Mouse (Mus musculus): ENCODE measurements around the gene Gm17631. TPM values are rescaled to one million over a fixed set of nuclear protein-coding genes. Genes with fewer than 3 reads are reported as not detected.
"Not testable (repeated sequence)": the region's sequence is repeated elsewhere in the genome, so short reads cannot be mapped to it uniquely, and the experiment has no call there.

Gene Gm17631
- total RNA-seq (2015) (not detected in 2 replicates), total RNA-seq (2017) (not detected in 2 replicates)

- not testable (repeated sequence) for ATAC-seq (ENCODE audit: poor library complexity, severe bottlenecking)
Observed at GRCm38 (mm10) chr6:129862349-129862748, at the start of gene Gm17631. TSS of gene Gm17631 (plus strand) at chr6:129862649.

- ATAC-seq (ENCODE audit: poor library complexity, severe bottlenecking): peak; percentile 27
Observed at GRCm38 (mm10) chr6:129817731-129818130, 44.7 kb upstream of the Gm17631 start.

GRCm38 (mm10) chr6:129824004-129824403 is 38.4 kb upstream of the Gm17631 start:
- ATAC-seq (ENCODE audit: poor library complexity, severe bottlenecking): peak; percentile 75

GRCm38 (mm10) chr6:129825559-129825958 is 36.9 kb upstream of the Gm17631 start:
- peak; percentile 27; the same call in 1 of the 2 replicates for ATAC-seq (ENCODE audit: poor library complexity, severe bottlenecking)

- ATAC-seq (ENCODE audit: poor library complexity, severe bottlenecking): peak; percentile 90
Observed at GRCm38 (mm10) chr6:129876549-129876948, 14.1 kb downstream of the Gm17631 start, which contains the start of gene Klra17. TSS of gene Klra17 (minus strand) at chr6:129876672.

GRCm38 (mm10) chr6:129882525-129882924 is 20.1 kb downstream of the Gm17631 start:
- ATAC-seq (ENCODE audit: poor library complexity, severe bottlenecking): peak; percentile 72

Other genes starting within 250 kb of the Gm17631 start
- gene Klrk1, start 238.8 kb upstream of the Gm17631 start, total RNA-seq (2015): 22.0 and 28.7 TPM in 2 replicates
- gene Klrk1, start 238.8 kb upstream of the Gm17631 start, total RNA-seq (2017): 19.9 and 34.0 TPM in 2 replicates
- gene Klrc3, start 219.3 kb upstream of the Gm17631 start, total RNA-seq (2015): 0.29 and 1.4 TPM in 2 replicates
- not detected in 2 replicates for gene Klrc3, start 219.3 kb upstream of the Gm17631 start, total RNA-seq (2017)
- gene Klrc2, start 202.0 kb upstream of the Gm17631 start, total RNA-seq (2015): 2.4 and 4.2 TPM in 2 replicates
- 2.7 and 5.2 TPM in 2 replicates for gene Klrc2, start 202.0 kb upstream of the Gm17631 start, total RNA-seq (2017)
- 4.3 and 7.1 TPM in 2 replicates for gene Klrc1, start 183.7 kb upstream of the Gm17631 start, total RNA-seq (2015)
- 6.6 and 17.9 TPM in 2 replicates for gene Klrc1, start 183.7 kb upstream of the Gm17631 start, total RNA-seq (2017)
- 0.33 TPM in 1 of 2 replicates, not detected in the other for gene Klri1, start 145.5 kb upstream of the Gm17631 start, total RNA-seq (2015)
- not detected in 2 replicates for gene Klri1, start 145.5 kb upstream of the Gm17631 start, total RNA-seq (2017)
- gene Klri2, start 122.2 kb upstream of the Gm17631 start, total RNA-seq (2015): 1.7 and 4.2 TPM in 2 replicates
- 1.8 and 3.4 TPM in 2 replicates for gene Klri2, start 122.2 kb upstream of the Gm17631 start, total RNA-seq (2017)
- not detected in 2 replicates for gene Gm156, start 78.4 kb upstream of the Gm17631 start, total RNA-seq (2015)
- not detected in 2 replicates for gene Gm156, start 78.4 kb upstream of the Gm17631 start, total RNA-seq (2017)
- gene Klra17, start 14.0 kb downstream of the Gm17631 start, total RNA-seq (2015): 9.8 and 11.6 TPM in 2 replicates
- gene Klra17, start 14.0 kb downstream of the Gm17631 start, total RNA-seq (2017): 4.2 and 6.1 TPM in 2 replicates
- 1.0 TPM in 1 of 2 replicates, not detected in the other for gene Klra5, start 55.0 kb downstream of the Gm17631 start, total RNA-seq (2015)
- gene Klra5, start 55.0 kb downstream of the Gm17631 start, total RNA-seq (2017): not detected in 2 replicates
- gene Klra6, start 164.3 kb downstream of the Gm17631 start, total RNA-seq (2015): 1.3 TPM in 2 replicates
- gene Klra6, start 164.3 kb downstream of the Gm17631 start, total RNA-seq (2017): 1.9 and 2.6 TPM in 2 replicates
- 0.69 and 5.3 TPM in 2 replicates for gene Klra4, start 204.6 kb downstream of the Gm17631 start, total RNA-seq (2015)
- gene Klra4, start 204.6 kb downstream of the Gm17631 start, total RNA-seq (2017): 0.22 and 2.3 TPM in 2 replicates

Measured in megakaryocyte, adult 5-6 weeks (primary cell).